Mouse (Mus musculus) hindbrain, embryonic 10.5 days (tissue): ENCODE measurements at regions not wholly inside any gene's neighbourhood (a gene's known extent, or its start where the extent isn't known, plus 50 kb on each side); places are given as distances from the start of the nearest gene placed in this dataset.
"Not testable (repeated sequence)": the region's sequence is repeated elsewhere in the genome, so short reads cannot be mapped to it uniquely, and the experiment has no call there.

ENCODE experiments used
- DNase-seq: peaks from one replicate; pipeline ENCODE4 v3.0.0-alpha.2; 2017; ENCODE audit warnings: low spot score
- H3K27ac ChIP-seq: fragments of 300-500 bp; sonication (generic); 2 replicates; pipeline ENCODE4 v1.5.1; 2016; ENCODE audit warnings: mild to moderate bottlenecking, moderate library complexity
- H3K27me3 ChIP-seq: fragments of 300-500 bp; sonication (generic); 2 replicates; pipeline ENCODE4 v1.6.1; 2016; ENCODE audit warnings: mild to moderate bottlenecking; ENCODE audit not compliant: poor library complexity, insufficient read depth, severe bottlenecking
- H3K36me3 ChIP-seq: fragments of 300-500 bp; sonication (generic); 2 replicates; pipeline ENCODE4 v1.6.1; 2016; ENCODE audit warnings: mild to moderate bottlenecking, moderate library complexity
- H3K4me1 ChIP-seq: fragments of 300-500 bp; sonication (generic); replicated peaks from 2 replicates; pipeline ENCODE4 v1.6.1; 2016; ENCODE audit warnings: mild to moderate bottlenecking
- H3K4me3 ChIP-seq: fragments of 300-500 bp; sonication (generic); 2 replicates; pipeline ENCODE4 v1.5.1; 2016; ENCODE audit warnings: mild to moderate bottlenecking, moderate library complexity
- H3K9me3 ChIP-seq: fragments of 300-500 bp; sonication (generic); 2 replicates; pipeline ENCODE4 v1.6.1; 2016; ENCODE audit warnings: mild to moderate bottlenecking, moderate library complexity
- WGBS: fragments of 180-500 bp; shearing (Covaris S2); methylation state at CpG from one replicate; pipeline ENCODE4 v1.1.7; 2016; 5-methylcytosine and 5-hydroxymethylcytosine counted together

DNA sequence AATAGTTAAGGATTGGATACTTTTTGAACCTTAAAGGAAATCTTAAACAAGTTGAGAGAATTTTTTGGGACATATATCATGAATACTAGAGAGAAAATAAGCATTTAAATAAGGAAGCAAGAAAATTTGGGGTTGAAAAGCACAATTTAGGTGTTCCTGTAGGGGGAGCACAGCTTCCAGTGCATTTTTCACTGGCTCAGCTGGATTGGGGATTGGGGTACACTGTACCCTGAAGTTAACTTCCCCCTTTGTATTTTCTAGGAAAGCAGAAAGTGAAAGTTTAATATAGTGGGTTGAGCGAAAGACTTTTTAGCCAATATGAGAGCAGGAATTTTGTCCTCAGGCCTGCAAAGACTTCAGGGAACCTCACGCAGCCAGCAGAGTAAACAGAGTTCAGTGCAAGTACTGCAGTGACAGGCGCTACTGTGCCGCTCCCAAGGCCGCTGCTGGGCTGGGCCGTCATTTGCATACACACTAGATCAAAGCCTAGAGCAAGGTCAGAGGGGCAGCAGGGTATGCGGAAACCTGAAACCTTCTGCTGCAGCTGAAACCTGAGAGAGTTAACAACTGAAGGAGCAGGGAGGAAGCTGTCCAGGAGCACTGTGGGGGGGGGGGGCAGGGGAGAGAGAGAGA, 1111.4 kb downstream of the H2al1n start:
- Histone ChIP-seq H3K27me3 (no peaks in the 10 kb centered on the region), H3K4me3 (no peak overlapping the region), H3K4me1 (no peaks in the 10 kb centered on the region; the same call in 1 of the 2 replicates), H3K36me3 (no peaks in the 10 kb centered on the region), H3K9me3 (no peaks in the 10 kb centered on the region), H3K27ac (no peak overlapping the region)
- WGBS, result 12% methylated on average over 7 of the region's 7 CpGs
- peak; percentile 68 for DNase-seq

GRCm38 (mm10) chrX:15322958-15323357, 1112.0 kb downstream of the H2al1n start:
- H3K36me3 ChIP-seq, result no peaks in the 10 kb centered on the region
- H3K4me1 ChIP-seq, result no peaks in the 10 kb centered on the region; the same call in 1 of the 2 replicates
- no peaks in the 10 kb centered on the region for H3K27me3 ChIP-seq
- no peaks in the 10 kb centered on the region for H3K9me3 ChIP-seq
- H3K27ac ChIP-seq, result peak overlapping the region; percentile 62
- no peak overlapping the region for H3K4me3 ChIP-seq
- no peak for DNase-seq
- 41% methylated on average over 5 of the region's 5 CpGs for WGBS

DNA sequence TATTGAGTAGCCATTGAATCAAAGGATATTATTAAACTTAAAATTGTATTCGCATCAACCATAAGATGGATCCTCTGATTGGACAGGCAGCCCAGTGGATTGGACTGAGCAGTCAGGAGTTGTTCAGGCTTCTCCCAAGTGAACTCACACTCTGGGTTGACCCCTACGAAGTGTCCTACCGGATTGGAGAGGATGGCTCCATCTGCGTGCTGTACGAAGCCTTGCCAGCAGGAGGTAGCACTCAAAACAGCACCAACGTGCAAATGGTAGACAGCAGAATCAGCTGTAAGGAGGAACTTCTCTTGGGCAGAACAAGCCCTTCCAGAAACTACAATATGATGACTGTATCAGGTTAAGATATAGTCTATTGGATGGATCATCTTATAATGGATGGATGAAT, 1154.2 kb downstream of the H2al1n start:
- H3K27me3 ChIP-seq, DNase-seq, H3K4me1 ChIP-seq, H3K9me3 ChIP-seq, H3K27ac ChIP-seq, H3K4me3 ChIP-seq, H3K36me3 ChIP-seq: not testable (repeated sequence)
- WGBS, result 86% methylated on average over 6 of the region's 6 CpGs
